Mouse (Mus musculus) right cerebral cortex, adult 2 months (tissue): ENCODE measurements at regions not wholly inside any gene's neighbourhood (a gene's known extent, or its start where the extent isn't known, plus 50 kb on each side); places are given as distances from the start of the nearest gene placed in this dataset.

Experiments
- DNase-seq, 2 experiments: peaks; one replicate each; pipeline ENCODE4 v3.0.0; 2021 to 2022; ENCODE audit warnings: low spot score in 2 of 2

GRCm38 (mm10) chr13:37562652-37563051 lies 215.5 kb upstream of the Rreb1 start:
- no peak for DNase-seq

GRCm38 (mm10) chr13:37569051-37569450 lies 209.1 kb upstream of the Rreb1 start:
- no peak for DNase-seq

DNA sequence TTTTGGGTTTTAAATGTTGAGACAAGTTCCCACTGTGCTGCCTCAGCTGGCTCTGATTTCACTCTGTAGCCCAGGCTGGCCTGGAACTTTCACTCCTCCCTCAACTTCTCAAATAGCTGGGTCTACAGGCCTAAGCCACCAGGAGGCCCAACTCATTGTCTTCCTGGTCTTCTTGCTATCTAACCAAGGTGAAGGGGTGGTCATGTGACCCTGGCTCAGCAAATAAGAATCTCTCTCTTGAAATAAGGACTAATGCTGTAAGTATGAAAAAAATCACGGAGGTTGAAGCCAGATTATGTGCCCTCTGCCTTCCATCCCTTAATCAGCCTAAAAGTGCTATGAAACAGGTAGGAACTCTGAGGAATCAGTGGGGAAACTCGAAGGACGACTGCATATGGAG lies 208.7 kb upstream of the Rreb1 start:
- no peak for DNase-seq

DNA sequence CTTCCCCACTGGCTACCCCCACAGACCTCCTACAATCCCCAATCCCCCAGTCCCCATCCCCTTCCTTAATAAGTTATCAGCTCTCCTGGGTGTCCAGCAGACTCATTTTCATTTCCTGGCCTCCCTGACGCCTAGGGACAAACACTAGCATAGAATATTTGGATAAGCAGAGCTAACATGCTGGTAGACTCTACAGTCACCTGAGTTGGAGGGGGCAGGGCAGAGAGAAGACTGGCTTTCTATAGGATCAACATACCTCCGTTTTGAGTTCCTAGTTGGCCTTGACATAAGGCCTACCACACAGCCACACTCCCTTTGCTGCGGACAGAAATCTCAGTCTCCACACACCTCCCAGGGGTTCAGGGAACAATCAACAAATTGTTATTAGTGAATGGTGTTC lies 205.2 kb upstream of the Rreb1 start:
- no peak for DNase-seq

GRCm38 (mm10) chr13:37579231-37579630 lies 199.0 kb upstream of the Rreb1 start:
- no peak for DNase-seq

GRCm38 (mm10) chr13:37579775-37580174 lies 198.4 kb upstream of the Rreb1 start:
- no peak for DNase-seq

DNA sequence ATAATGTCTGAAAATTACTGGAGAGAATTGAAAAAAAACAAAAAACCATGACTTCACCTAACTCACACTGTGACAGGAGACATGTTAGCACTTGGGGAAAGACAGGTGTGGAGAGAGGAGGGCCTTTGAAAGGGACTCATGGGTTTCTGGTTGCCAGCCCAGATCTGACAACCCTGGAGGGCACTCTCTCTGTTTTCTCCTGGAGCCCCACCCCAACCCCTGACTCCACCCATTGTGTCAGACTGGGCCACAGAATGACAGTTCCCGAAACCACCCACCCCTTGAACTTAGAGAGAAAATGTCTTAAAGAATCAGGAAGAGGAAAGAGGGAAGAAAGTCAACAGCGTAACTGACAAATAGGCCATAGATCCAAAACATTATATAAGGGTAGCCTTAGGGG lies 197.4 kb upstream of the Rreb1 start:
- DNase-seq: no peak

DNA sequence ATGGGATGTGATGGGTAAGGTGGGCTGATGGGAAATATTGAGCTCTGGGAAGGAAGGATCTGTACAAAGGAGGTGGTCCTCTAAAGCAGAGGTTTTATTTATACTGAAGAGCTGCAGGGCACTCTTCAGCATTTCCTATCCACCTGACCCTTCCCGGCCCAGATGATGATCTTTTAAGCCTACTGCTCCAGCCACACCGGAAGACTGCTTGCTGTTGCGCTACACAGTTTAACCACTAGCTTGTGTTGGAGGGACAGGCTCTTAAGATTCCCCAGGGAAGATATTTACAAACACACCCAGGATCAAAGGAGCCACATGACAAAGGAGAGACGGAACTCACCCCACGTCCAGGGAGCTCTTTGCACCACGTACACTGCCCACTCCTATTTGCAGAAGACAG lies 196.8 kb upstream of the Rreb1 start:
- DNase-seq: no peak

DNA sequence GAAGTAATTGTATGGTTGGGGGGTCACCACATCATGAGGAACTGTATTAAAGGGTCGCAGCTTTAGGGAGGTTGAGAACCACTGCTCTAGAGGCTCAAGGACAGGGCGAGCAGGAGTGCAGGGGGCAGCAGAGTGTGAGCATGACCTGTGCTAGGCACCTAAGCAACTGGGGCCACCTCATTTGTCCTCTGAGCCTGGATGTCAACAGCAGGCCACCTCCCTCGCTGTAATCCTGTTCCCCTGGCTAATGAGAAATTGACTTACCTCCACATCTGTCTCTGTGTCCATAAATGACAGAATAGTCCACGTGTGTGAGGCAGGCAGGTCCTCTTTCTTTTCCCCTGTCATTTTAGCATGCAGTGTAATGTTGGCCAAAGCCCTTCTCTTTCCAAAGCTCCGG lies 192.7 kb upstream of the Rreb1 start:
- DNase-seq: no peak

DNA sequence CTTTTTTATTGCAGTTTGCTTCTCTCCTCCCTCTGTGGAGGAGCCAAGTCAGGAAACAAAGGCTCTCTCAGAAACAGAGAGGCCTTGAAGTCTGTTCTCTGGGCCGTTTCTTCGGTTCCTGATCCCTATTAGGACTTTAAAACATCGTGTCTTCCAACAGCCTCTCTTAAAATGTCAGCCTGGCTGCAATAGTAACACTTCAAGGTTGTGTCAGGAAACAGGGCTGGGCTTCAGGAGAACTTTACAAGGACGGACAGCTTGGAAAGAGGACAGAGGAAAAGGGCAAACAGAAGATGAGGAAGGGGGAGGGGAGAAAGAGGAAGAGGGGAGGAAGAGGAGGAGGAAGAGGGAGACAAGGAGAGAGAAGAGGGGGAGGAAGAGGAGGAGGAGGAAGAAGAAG lies 191.7 kb upstream of the Rreb1 start:
- no peak for DNase-seq

DNA sequence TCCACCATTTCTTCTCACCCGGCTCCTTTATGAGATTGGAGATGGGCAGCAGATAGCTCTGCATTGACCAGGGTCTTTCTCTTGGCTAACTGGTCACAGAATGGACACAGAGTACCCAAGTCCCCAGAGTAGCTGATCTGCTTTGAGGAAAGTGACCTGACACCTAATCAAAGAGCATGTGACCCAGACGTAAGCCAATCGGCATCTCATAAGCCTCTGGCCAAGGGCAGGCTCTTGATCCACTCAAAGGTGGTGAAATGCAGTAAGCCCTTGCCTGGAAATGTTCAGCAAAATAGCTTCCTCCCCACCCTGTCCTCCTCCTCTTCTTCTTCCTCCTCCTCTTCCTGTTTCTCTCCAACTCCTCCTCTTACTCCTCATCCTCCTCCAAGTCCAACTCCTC lies 190.3 kb upstream of the Rreb1 start:
- no peak for DNase-seq

DNA sequence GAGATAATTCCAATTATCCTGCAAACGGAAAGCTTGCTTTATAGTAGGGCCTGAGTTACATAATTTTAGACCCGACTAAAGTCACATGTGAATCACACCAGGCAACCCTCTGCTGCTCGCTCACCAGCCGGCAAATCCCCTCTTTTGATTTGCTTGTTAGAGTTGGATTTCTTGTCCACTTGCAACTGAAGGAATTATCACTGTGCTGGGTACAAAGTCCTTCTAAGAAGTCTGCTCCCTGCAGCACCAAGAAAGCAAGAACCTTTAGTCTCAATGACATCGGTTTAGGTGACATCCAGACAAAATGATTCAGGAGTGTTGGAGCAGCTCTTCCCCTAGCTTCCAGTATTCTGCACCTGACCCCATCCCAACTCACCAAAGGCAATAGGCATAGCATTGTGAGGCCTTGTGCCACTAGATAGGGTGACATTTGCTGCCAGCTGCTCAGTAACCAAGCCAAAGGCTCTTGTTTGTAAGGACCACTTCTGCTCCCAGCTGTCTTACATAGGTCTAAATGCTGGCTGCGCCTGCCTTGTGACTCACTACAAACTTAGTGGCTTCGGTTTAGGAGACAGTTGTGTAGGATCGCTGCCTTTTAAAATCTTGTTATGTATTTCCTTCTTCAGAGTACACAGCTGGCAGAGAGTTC lies 189.5 kb upstream of the Rreb1 start:
- DNase-seq: no peak

DNA sequence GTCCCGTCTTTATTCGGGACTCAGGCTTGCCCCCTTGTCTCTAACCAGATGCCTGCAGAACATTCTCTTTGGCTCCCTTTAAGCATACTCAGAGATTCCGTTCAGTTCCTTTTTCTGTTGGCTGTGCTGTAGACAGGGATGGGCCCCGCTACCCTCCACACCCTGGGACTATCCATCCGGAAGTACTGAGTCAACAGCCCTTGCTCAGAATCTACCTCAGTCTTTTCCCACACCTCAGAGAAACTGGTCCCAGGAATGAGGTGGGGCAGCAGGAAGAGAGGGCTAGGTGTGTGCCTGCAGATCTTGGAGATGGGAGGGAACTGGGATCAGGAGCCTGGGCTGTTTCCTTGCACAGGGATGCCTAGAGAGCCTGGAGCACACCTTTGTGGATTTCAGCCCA lies 186.1 kb upstream of the Rreb1 start:
- DNase-seq: no peak

DNA sequence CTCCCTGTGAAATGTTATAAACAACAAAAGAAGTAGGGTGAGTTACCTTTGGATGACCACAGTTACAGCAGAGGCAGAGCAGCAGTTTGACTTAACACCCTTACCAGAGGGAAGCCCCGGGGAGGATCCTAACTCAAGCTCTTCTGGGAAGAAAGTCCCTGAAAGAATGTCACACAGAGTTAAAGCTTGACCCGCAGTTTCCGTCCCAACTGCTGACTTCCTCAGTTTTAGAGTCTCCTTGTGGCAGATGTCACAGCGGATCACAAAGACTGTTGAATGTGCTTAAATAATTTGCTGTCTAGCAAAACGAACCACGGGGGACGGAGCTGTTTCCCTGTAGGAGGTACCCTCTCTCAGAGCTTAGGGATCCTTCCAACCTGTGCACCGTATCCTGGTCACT lies 183.0 kb upstream of the Rreb1 start:
- no peak for DNase-seq

DNA sequence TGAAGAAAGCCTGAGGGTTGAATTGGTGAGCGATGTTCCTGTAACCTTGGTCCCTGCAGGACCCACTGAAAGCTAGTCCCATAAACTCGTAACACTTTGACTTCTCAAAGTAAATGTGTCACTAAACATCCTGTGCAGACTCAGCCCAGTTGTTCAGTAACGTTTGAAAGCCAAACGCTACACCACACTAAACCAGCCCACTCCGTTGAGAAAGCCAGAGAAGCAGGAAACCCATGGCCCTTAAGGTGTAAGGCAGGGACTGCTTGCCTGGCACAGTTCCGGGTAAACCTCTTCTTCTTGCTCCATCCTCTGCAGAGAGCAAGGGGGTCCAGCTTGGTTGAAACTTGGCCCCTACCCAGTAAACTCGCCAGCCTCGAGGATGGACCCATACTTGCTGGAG lies 180.6 kb upstream of the Rreb1 start:
- no peak for DNase-seq

- DNase-seq: no peak
These were observed 179.9 kb upstream of the Rreb1 start for GRCm38 (mm10) chr13:37598165-37598775.

GRCm38 (mm10) chr13:37599679-37600078 lies 178.5 kb upstream of the Rreb1 start:
- no peak for DNase-seq

GRCm38 (mm10) chr13:37600172-37600571 lies 178.0 kb upstream of the Rreb1 start:
- no peak for DNase-seq

DNA sequence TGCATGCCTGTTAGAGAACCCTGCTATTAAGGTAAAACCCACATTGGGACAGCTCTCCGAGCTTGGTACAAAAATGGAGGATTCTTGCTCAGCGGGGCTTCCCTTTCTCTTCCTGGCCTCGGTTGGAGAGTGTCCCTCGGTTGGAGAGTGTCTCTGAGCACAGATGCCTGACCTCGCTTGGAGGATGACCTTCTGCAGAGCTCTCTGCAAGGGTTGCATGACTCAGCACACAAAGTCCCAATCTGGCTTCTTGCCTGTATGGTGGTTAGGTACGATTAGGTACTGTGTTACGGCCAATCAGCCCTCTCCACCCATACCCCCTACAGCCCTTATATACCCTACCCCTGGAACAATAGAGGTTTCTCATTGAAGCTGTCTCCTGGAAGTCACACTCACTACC lies 177.1 kb upstream of the Rreb1 start:
- DNase-seq: no peak

- no peak for DNase-seq
These were observed 175.9 kb upstream of the Rreb1 start for GRCm38 (mm10) chr13:37602256-37602655.

DNA sequence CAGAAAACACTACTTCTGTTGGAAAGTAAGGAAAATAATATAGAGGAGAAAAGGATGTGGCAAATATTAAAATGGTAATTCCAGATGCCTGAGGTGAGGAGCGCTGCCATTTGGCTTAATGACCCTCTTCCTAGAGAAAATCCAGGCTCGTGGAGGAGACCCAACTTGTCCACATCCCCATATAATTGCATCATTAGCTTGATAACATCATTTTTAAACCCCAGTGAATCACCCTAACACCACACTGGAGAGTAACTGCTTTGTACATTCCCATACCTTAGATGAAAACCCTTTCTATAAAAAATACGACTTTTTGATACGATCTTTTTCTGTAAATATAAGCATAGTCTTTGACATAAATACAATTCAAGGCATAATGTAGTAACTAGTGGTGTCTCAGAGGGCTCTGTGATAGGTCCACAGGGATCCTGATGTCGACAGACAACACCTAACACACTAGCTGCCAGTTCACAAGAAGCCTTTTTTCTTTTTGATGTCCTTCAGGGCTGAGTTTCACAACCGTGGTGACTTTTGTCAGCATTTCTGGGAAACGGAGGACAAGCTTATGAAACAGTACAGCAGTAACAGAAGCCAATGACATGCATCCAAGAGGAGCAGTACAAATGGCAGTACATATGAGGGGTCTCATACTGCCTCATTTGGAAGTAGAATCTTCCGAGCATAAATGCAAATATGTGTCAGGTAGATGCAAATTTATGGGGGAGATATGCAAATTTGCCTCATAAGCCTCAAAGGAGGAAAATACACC lies 174.8 kb upstream of the Rreb1 start:
- DNase-seq: no peak

DNA sequence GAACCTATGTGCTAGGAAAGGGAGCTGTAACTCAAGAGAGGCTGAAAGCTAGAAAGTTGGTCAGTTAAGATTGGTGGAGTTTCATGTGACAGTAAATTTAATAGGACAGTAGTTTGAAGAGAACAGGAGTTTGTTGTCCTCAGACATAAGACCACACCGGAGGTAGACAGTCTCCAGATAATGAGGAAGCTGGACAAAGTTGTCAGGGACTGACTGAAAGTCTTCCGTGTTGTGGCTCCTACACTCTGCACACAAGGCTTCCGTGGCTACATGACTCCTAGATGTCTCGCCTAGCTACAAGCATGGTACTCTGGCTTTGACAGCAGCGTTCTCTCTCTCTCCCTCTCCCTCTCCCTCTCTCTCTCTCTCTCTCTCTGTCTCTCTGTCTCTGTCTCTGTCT lies 171.9 kb upstream of the Rreb1 start:
- DNase-seq: no peak

DNA sequence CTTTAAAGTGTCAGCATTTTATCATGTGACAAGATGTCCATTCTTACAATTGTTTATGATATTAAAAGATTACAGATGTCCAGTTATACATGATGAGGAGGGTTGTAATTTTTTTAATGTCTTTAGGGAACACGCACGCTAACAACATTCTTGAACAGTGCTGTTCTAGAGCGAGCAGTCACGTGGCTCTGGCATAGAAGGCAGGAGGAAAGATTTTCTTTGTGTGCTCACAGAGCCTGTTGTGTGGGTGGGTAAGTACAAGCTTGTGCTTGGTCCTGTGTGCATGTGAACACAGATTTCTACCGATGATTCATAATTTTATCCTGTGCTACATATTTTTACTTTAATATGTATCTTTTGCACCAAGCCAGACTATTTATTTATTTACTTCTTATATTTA lies 169.1 kb upstream of the Rreb1 start:
- DNase-seq: no peak
